Mouse (Mus musculus) forebrain, embryonic 10.5 days (tissue): ENCODE data around the gene Scoc. TPM values are rescaled to one million over a fixed set of nuclear protein-coding genes. Genes with fewer than 3 reads are reported as not detected.
A peak's percentile ranks its signal among the peaks of the same experiment; 100 is the strongest.

Experiments
- DNase-seq: peaks from one replicate; pipeline ENCODE4 v3.0.0-alpha.2; 2017; ENCODE audit warnings: low spot score; ENCODE audit errors: extremely low spot score
- H3K27ac ChIP-seq: fragments of 300-500 bp; sonication (generic); 2 replicates; pipeline ENCODE4 v1.5.1; 2016; ENCODE audit warnings: mild to moderate bottlenecking
- H3K27me3 ChIP-seq: fragments of 300-500 bp; sonication (generic); 2 replicates; pipeline ENCODE4 v1.6.1; 2016; ENCODE audit warnings: mild to moderate bottlenecking; ENCODE audit not compliant: poor library complexity, severe bottlenecking
- H3K36me3 ChIP-seq: fragments of 300-500 bp; sonication (generic); replicated peaks from 2 replicates; pipeline ENCODE4 v1.6.1; 2016; ENCODE audit warnings: mild to moderate bottlenecking, moderate library complexity
- H3K4me1 ChIP-seq: fragments of 300-500 bp; sonication (generic); 2 replicates; pipeline ENCODE4 v1.6.1; 2016
- H3K4me3 ChIP-seq: fragments of 300-500 bp; sonication (generic); 2 replicates; pipeline ENCODE4 v1.5.1; 2016; ENCODE audit warnings: mild to moderate bottlenecking, moderate library complexity
- H3K9me3 ChIP-seq: fragments of 300-500 bp; sonication (generic); 2 replicates; pipeline ENCODE4 v1.6.1; 2016; ENCODE audit warnings: mild to moderate bottlenecking, moderate library complexity
- whole genome bisulfite sequencing: fragments of 180-500 bp; shearing (Covaris S2); methylation state at CpG from one replicate; pipeline ENCODE4 v1.1.7; 2016; 5-methylcytosine and 5-hydroxymethylcytosine counted together
- polyA plus RNA-seq: library from polyadenylated mRNA; unstranded; fragments of >200 nt; fragmentation: Nextera tagmentation; extraction: Ambion mirVana; gene quantifications from 2 replicates; pipeline ENCODE4 v1.2.1, GENCODE M21; 2016

Scoc gene
- polyA plus RNA-seq, 1 experiment from 2014 or later, result 109 TPM

DNA sequence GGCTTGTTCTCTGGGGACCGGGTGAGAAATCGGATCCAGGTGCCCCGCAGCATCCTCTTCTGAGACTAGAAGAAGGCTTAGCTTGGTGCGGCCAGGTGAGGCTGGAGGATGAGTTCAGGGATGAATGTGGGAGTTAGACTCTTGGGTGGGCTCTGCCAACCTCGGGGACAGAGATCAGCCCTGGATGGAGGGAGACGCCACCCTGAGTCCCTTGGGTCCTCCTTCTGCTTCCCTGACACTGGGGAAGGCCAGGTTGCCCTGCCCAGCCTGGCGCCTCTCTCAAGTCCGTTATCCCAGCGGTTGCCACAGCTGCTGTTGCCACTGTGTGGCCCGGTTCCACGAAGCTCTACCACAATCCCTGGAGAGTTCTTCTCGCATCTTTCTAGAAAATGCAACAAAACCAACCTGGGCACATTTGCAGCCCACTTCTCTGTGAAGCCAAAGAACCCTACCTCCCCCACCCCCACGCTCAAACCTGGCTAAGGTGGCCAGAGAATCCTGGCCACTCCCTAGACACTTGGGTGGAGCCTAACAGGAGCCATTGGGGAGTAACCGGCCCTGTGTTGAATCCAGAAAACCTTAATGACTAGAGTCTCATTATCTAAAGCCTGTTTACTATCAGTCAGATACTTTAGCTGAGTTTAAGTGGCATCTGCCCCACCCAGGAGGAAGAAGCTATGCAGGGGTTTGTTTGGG is 68.0 kb downstream of the Scoc start:
- Histone ChIP-seq H3K27me3 (peaks cover 30% of the 10 kb centered on the region), H3K9me3 (no peaks in the 10 kb centered on the region), H3K4me1 (peaks cover 13% of the 10 kb centered on the region), H3K36me3 (no peaks in the 10 kb centered on the region), H3K4me3 (peak overlapping the region; percentile 77), H3K27ac (peak overlapping the region; percentile 81)
- 8% methylated on average over 14 of the region's 14 CpGs for WGBS
- no peak for DNase-seq

DNA sequence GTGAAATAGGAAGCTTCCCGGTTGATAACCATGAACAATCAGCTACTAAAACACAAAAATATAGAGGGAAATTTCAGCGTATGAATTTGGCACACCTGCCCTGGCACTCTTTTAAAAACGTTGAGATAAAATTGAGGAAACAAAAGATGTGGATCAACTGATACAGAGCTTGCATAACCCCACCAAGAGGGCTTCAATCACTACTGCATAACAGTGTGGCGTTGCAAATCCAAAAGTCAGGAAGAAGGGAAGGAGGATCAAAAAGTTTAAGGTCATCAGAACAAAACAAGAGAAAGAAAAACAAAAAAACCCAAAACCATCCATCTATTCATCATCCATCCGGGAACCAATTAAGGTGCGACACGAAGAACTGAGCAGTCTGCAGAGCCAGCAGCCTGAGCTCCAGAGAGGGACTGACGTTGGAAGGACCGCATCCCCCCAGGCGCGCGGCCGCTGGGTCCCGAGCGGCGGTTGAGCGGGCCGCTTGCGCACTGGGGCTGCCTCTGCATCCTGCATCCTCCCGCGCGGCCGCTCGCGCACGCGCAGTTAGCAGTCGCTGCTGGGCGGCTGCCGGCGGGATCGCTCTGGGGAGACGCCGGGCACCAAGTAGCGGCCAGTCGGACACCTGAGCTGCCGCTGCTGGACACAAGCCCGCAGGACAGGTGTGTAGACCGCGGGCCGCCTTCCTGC is 68.7 kb downstream of the Scoc start, which contains the start of gene Clgn:
TSS of gene Clgn (plus strand) at position 552 of the 690 bp plus-strand sequence.
- Histone ChIP-seq H3K36me3 (no peaks in the 10 kb centered on the region), H3K27ac (peak within 1 kb of the TSS; percentile 81), H3K4me3 (peak within 1 kb of the TSS; percentile 77), H3K27me3 (peaks cover 30% of the 10 kb centered on the region), H3K9me3 (no peaks in the 10 kb centered on the region), H3K4me1 (peaks cover 13% of the 10 kb centered on the region)
- 5% methylated on average over 41 of the region's 41 CpGs for WGBS
- peak; percentile 77 for DNase-seq

DNA sequence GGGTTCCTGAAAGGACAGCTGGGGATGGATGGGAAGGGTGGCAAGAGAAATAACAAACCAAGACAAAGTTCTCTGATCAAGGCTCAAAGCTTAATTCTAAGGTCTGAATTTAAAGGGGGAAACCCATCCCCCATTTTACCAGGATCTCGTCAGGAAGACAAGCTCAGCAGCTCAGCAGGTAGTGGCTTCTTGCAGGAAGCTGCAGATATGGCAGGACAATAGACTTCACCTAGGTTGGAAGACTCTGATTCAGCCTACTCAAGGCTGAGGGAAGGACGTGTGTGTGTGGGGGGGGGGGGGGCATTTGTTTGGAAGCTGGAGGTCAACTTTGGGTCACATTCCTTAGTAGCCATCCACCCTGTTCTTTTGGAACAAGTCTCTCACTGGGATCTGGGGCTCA is 75.3 kb downstream of the Scoc start:
- Histone ChIP-seq H3K27me3 (peaks cover under 1% of the 10 kb centered on the region; the same call in 1 of the 2 replicates), H3K4me3 (no peak overlapping the region), H3K27ac (no peak overlapping the region), H3K4me1 (no peaks in the 10 kb centered on the region), H3K36me3 (no peaks in the 10 kb centered on the region), H3K9me3 (no peaks in the 10 kb centered on the region)
- WGBS, result 26% methylated on average over 2 of the region's 2 CpGs
- DNase-seq, result no peak

DNA sequence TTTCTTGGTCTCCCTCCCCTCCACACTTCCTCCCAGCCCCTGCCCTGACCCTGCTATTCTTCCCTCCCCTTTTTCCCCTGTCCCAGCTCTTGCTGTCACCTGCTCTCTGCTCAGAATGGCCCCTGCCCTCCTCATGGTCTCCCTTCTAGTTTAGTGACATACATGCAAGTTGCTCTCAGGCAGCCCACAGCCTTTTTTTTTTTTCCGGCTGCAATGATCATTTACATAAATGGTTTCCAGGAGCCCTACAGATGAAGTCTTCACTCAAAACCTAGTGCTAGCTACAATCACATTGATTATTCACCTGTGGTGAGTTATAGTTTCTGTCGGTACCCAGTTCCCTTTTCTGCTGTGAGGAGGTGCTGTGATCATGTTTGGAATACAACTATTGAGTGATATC is 77.2 kb downstream of the Scoc start:
- Histone ChIP-seq H3K9me3 (no peaks in the 10 kb centered on the region), H3K36me3 (no peaks in the 10 kb centered on the region), H3K27ac (no peak overlapping the region), H3K4me1 (no peaks in the 10 kb centered on the region), H3K27me3 (no peaks in the 10 kb centered on the region), H3K4me3 (no peak overlapping the region)
- 88% methylated on average over 2 of the region's 2 CpGs for WGBS
- no peak for DNase-seq

DNA sequence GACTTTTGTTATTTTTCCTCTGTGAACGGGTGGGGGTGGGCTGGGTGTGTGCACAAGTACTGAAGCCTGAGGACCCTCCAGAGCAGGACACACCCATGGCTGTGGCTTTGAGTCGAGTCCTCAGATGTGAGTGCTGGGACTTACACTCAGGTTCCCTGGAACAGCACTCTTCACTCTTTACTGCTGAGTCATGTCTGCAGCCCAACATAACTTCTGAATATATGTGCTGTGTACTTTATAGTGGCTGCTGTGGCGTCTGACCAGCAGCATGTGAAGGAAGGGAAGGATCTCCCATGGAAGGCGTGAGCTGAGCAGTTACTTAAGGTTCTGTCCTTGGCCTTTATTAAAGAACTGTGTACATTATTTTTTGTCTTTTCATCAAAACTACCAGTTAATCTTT is 78.0 kb downstream of the Scoc start:
- H3K27ac ChIP-seq, result no peak overlapping the region
- H3K9me3 ChIP-seq, result no peaks in the 10 kb centered on the region
- H3K4me3 ChIP-seq, result no peak overlapping the region
- 73% methylated on average over 4 of the region's 4 CpGs for WGBS
- H3K27me3 ChIP-seq, result no peaks in the 10 kb centered on the region
- no peak for DNase-seq
- H3K36me3 ChIP-seq, result no peaks in the 10 kb centered on the region
- no peaks in the 10 kb centered on the region for H3K4me1 ChIP-seq

Other genes with a start within 250 kb of the Scoc start
- gene Ucp1, start 168.0 kb downstream of the Scoc start, polyA plus RNA-seq, result not detected in 2 replicates
- gene Elmod2, start 125.9 kb downstream of the Scoc start, polyA plus RNA-seq, result 21.8 and 25.1 TPM in 2 replicates
- not detected in 2 replicates for gene Mgat4d, start 109.9 kb downstream of the Scoc start, polyA plus RNA-seq
- gene Clgn, start 68.5 kb downstream of the Scoc start, polyA plus RNA-seq, result 3.7 and 4.0 TPM in 2 replicates
- not detected in 2 replicates for gene Olfr370, start 77.4 kb upstream of the Scoc start, polyA plus RNA-seq
- 342 and 357 TPM in 2 replicates for gene Ndufb7, start 108.3 kb upstream of the Scoc start, polyA plus RNA-seq
- 637 and 658 TPM in 2 replicates for gene Tecr, start 149.6 kb upstream of the Scoc start, polyA plus RNA-seq
- 65.2 and 77.8 TPM in 2 replicates for gene Dnajb1, start 149.8 kb upstream of the Scoc start, polyA plus RNA-seq
- 220 and 227 TPM in 2 replicates for gene Gipc1, start 194.3 kb upstream of the Scoc start, polyA plus RNA-seq
- 0.37 and 0.52 TPM in 2 replicates for gene Ptger1, start 208.3 kb upstream of the Scoc start, polyA plus RNA-seq
- gene Pkn1, start 240.8 kb upstream of the Scoc start, polyA plus RNA-seq, result 29.0 and 29.3 TPM in 2 replicates